Mouse (Mus musculus) heart, embryonic 15.5 days (tissue): ENCODE measurements at regions not wholly inside any gene's neighbourhood (a gene's known extent, or its start where the extent isn't known, plus 50 kb on each side); places are given as distances from the start of the nearest gene placed in this dataset.
A peak's percentile ranks its signal among the peaks of the same experiment; 100 is the strongest.

Source experiments
- ATAC-seq: fragments of 200-750 bp; cut with Nextera tagmentation; replicated peaks from 2 replicates; pipeline ENCODE4 v1.8.0; 2017; ENCODE audit warnings: low read depth, moderate TSS enrichment; ENCODE audit not compliant: insufficient number of reproducible peaks, insufficient read depth, low FRiP score
- H3K27ac ChIP-seq: fragments of 300-500 bp; sonication (generic); 2 replicates; pipeline ENCODE4 v1.5.1; 2015; ENCODE audit warnings: mild to moderate bottlenecking, inconsistent platforms
- H3K27me3 ChIP-seq: fragments of 300-500 bp; sonication (generic); 2 replicates; pipeline ENCODE4 v1.6.1; 2015; ENCODE audit warnings: inconsistent platforms
- H3K36me3 ChIP-seq: fragments of 300-500 bp; sonication (generic); 2 replicates; pipeline ENCODE4 v1.6.1; 2015; ENCODE audit warnings: mild to moderate bottlenecking, inconsistent platforms
- H3K4me1 ChIP-seq: fragments of 300-500 bp; sonication (generic); replicated peaks from 2 replicates; pipeline ENCODE4 v1.6.1; 2015; ENCODE audit warnings: inconsistent platforms
- H3K4me2 ChIP-seq: fragments of 300-500 bp; sonication (generic); 2 replicates; pipeline ENCODE4 v1.6.1; 2015; ENCODE audit warnings: inconsistent platforms, mild to moderate bottlenecking, moderate library complexity
- H3K4me3 ChIP-seq: fragments of 300-500 bp; sonication (generic); 2 replicates; pipeline ENCODE4 v1.5.1; 2015; ENCODE audit warnings: mild to moderate bottlenecking, inconsistent platforms
- H3K9ac ChIP-seq: fragments of 300-500 bp; sonication (generic); 2 replicates; pipeline ENCODE4 v1.6.1; 2015; ENCODE audit warnings: mild to moderate bottlenecking, inconsistent platforms
- H3K9me3 ChIP-seq: fragments of 300-500 bp; sonication (generic); replicated peaks from 2 replicates; pipeline ENCODE4 v1.6.1; 2016; ENCODE audit warnings: inconsistent platforms
- WGBS: fragments of 180-500 bp; shearing (Covaris S2); methylation state at CpG from one replicate; pipeline ENCODE4 v1.1.7; 2015; ENCODE audit warnings: mixed read lengths; 5-methylcytosine and 5-hydroxymethylcytosine counted together

DNA sequence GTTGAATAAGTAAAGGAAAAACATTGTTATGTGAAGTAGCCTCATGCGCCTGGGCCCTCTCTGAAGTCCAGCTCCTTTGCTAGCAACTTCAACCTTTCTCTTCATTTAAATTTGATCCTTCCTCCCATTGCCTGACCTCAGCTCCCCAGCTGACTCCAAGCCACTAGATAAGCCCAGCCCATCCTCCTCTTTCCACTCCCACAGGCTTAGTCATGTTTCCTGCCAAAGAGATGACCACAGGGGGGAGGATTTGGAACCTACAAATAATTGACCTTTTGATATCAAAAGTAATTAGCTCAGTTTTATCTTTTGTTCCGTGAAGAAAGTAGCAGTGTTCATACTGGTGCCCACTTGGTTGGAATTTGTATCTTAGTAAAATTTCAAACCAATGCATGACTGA lies 345.7 kb upstream of the Zmiz1 start:
- no peak overlapping the region for H3K4me3 ChIP-seq
- H3K9ac ChIP-seq: no peak overlapping the region
- no peak overlapping the region for H3K27ac ChIP-seq
- ATAC-seq: no peak
- H3K27me3 ChIP-seq: no peaks in the 10 kb centered on the region
- WGBS: 58% methylated on average over 2 of the region's 2 CpGs
- no peaks in the 10 kb centered on the region for H3K9me3 ChIP-seq
- no peaks in the 10 kb centered on the region for H3K36me3 ChIP-seq
- no peak overlapping the region for H3K4me2 ChIP-seq
- H3K4me1 ChIP-seq: peaks cover 13% of the 10 kb centered on the region

DNA sequence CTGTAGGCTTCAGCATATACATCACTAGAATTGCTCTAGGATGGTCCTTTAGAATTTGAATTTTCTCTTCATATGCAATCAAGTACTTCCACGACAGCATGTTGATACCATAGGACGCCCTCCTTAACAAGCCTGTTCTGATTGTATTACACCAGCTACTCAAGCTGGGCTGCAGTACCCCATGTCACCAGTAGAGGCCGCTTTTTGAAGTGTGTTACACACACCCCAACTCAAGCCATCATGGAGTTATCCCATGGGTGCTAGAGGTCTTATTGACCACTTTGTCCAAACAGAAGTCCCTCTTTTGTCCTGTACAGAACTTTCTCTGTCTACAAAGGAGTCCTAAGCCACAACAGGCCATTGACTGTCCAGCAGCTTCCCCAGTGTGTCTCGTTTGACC lies 342.6 kb upstream of the Zmiz1 start:
- no peak for ATAC-seq
- no peaks in the 10 kb centered on the region for H3K36me3 ChIP-seq
- no peak overlapping the region for H3K9ac ChIP-seq
- H3K9me3 ChIP-seq: no peaks in the 10 kb centered on the region
- H3K27me3 ChIP-seq: no peaks in the 10 kb centered on the region
- no peaks in the 10 kb centered on the region; the same call in 1 of the 2 replicates for H3K4me1 ChIP-seq
- 45% methylated on average over 4 of the region's 4 CpGs for WGBS
- no peak overlapping the region for H3K4me2 ChIP-seq
- H3K4me3 ChIP-seq: no peak overlapping the region
- H3K27ac ChIP-seq: no peak overlapping the region

DNA sequence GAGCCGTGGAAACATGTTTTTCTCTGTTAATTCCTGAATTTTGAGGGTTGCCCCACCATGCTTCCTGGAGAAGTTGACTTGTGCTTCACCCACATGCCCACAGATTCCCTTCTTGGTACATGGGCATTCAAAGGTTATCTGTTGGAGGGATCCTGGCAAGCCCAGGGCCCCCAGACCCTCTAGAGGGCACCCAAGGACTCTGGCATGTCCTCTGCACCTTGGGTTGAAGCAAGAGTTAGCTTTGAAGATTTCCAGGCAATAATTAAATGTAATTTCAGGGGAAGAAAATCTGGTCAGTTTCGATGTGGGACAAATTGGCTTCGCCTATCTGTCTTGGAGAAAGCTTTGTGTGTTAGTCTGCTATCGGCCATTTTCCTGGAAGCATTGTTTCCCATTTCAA lies 339.0 kb upstream of the Zmiz1 start:
- WGBS: 82% methylated on average over 4 of the region's 4 CpGs
- H3K36me3 ChIP-seq: no peaks in the 10 kb centered on the region
- no peak overlapping the region for H3K4me2 ChIP-seq
- H3K27ac ChIP-seq: no peak overlapping the region
- no peak overlapping the region for H3K9ac ChIP-seq
- H3K4me3 ChIP-seq: no peak overlapping the region
- H3K27me3 ChIP-seq: no peaks in the 10 kb centered on the region
- no peaks in the 10 kb centered on the region for H3K4me1 ChIP-seq
- ATAC-seq: no peak
- H3K9me3 ChIP-seq: no peaks in the 10 kb centered on the region

DNA sequence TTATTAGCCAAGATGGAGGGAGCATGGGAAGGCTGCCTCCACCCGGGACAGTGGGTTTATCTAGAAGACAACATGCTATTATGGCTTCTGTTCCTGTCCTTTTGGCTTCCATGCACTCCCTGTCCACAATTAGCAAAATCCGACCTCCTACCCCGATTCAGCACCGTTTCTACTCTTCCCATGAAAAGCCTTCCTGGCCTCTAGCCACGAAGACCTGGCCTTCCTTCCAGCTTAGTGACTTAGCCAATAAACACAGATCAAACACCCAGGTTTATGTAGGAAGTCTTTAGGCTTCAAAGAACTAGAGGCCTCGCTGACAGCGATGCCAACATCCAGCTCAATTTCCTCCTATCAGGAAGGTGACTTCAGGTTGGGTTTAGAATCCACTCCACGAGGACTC lies 338.5 kb upstream of the Zmiz1 start:
- H3K4me2 ChIP-seq: no peak overlapping the region
- H3K27ac ChIP-seq: no peak overlapping the region
- no peaks in the 10 kb centered on the region for H3K9me3 ChIP-seq
- H3K27me3 ChIP-seq: no peaks in the 10 kb centered on the region
- H3K4me1 ChIP-seq: no peaks in the 10 kb centered on the region
- H3K9ac ChIP-seq: no peak overlapping the region
- 58% methylated on average over 8 of the region's 8 CpGs for WGBS
- no peaks in the 10 kb centered on the region for H3K36me3 ChIP-seq
- no peak overlapping the region for H3K4me3 ChIP-seq
- ATAC-seq: no peak

DNA sequence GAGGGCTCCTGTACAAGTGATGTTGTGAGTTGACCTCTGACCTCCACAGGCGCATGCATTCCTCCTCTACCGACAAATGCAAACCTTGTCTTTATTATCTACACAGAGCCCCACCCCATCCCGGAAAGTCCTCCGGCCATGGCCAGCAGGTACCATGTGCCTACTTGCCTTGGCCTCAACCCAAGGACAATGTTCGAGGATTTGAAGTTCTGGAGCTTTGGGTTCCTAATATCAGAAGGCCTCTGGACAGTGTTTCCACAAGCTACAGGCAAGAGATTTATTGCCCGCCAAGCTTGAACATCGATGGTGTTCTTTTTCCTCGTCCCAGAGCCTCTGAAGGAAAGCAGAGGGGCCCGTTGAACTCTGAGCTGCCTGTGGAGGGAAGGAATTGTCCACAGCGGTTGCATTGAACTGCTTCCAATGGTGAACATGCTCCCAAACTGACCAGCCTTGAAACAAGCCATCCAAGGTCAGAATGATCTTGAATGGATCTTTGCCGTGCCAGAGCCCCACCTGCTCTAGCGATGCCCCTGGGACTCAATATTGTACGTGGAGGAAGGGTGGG lies 335.9 kb upstream of the Zmiz1 start:
- H3K36me3 ChIP-seq: no peaks in the 10 kb centered on the region
- no peaks in the 10 kb centered on the region for H3K4me1 ChIP-seq
- no peak overlapping the region for H3K4me3 ChIP-seq
- no peak for ATAC-seq
- no peaks in the 10 kb centered on the region for H3K9me3 ChIP-seq
- no peak overlapping the region for H3K9ac ChIP-seq
- no peaks in the 10 kb centered on the region for H3K27me3 ChIP-seq
- no peak overlapping the region for H3K4me2 ChIP-seq
- 79% methylated on average over 13 of the region's 13 CpGs for WGBS
- no peak overlapping the region for H3K27ac ChIP-seq

DNA sequence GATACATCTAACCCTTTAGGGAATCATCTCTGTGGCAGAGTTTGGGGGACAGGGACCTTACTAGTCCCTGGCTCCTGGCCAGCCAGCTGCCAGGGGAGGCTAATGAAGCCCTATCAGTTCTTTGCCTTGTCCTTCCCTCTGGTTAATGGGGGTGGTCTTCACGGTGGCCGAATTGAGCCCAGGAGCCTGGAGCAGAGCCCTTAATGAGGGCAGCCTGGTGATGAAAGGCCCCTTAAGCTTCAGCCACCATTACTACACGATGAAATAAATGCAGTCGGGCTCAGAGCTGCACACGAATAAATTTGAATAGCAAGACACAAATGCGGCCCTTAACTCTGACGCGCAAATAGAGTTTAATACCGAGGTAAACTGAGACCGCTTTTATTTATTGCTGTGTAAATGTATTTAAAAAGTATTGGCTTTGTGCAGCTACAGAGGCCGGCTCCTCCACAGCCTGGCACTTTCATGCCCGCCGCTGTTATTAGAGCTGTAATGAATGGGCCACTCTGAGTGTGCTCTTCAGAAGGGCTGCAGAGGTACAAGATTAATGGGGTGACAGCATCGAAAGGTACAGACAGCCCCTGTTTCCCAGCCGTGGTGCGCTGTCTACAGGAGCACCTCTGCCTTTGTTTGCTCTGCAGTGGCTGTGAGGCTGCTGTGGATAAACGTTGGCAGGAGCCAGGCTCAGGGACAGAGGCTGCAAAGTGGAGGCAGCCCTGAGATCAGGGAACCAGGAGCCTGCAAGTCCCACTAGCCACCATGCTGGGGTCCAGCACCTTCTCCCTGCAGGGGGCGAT lies 335.2 kb upstream of the Zmiz1 start:
- H3K36me3 ChIP-seq: no peaks in the 10 kb centered on the region
- no peak overlapping the region for H3K4me2 ChIP-seq
- H3K27ac ChIP-seq: no peak overlapping the region
- no peaks in the 10 kb centered on the region for H3K27me3 ChIP-seq
- H3K9ac ChIP-seq: no peak overlapping the region
- H3K9me3 ChIP-seq: no peaks in the 10 kb centered on the region
- H3K4me3 ChIP-seq: no peak overlapping the region
- ATAC-seq: no peak
- H3K4me1 ChIP-seq: no peaks in the 10 kb centered on the region
- 65% methylated on average over 18 of the region's 18 CpGs for WGBS

DNA sequence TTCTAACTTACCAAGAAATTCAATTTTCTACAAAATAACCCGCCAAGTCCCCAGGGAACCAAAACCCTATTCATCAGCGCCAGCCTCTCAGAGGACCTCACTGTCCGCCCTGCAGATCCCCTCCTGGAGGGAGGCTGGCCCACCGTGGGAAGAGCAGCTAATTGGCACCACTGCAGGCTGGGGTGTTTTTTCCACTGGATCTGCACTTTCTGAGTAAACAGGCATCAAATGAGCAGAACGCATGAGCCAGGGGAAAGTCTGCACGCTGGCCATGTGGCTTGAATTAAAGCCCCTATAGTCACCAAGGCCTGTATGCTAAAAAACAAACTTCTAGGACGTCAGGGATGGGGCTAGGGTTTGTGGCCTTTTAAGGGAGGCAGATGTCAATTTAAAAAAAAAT lies 332.4 kb upstream of the Zmiz1 start:
- no peak overlapping the region for H3K9ac ChIP-seq
- ATAC-seq: no peak

DNA sequence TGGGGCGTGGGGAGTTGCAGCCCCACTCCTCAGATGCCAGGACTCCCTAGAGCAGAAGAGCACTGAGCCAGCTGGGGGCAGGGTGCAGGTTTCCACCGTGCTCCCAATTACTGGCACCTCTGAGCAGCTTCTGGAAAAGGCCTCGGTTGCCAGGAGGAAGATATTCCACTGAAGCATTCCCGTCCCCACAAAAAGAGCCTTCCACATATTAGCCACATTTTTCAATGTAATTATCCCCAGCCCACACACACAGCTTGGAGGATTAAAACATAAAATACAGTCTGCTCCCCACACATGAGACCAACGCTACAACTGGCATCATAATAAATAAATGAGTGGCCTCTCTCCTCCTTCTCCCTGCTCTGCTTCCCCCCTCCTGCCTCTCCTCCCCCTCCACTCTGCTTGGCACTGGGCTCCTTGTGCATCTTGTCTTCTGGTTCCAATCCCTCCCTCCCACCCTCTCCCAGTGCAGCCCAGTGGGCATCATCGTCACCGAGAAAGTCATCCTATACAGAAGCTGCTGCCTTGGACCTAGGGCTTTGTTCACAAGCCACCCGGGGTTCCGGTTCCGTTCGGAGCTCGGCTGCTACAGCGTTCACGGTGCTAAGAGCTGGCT lies 331.3 kb upstream of the Zmiz1 start:
- Histone ChIP-seq H3K27ac (no peak overlapping the region), H3K9ac (no peak overlapping the region), H3K4me1 (no peaks in the 10 kb centered on the region), H3K36me3 (no peaks in the 10 kb centered on the region), H3K9me3 (no peaks in the 10 kb centered on the region), H3K4me2 (no peak overlapping the region), H3K4me3 (no peak overlapping the region), H3K27me3 (no peaks in the 10 kb centered on the region)
- no peak for ATAC-seq
- 49% methylated on average over 14 of the region's 14 CpGs for WGBS

More for the DNA sequence above, 332.4 kb upstream of the Zmiz1 start:
- no peak overlapping the region for H3K4me2 ChIP-seq
- no peak overlapping the region for H3K27ac ChIP-seq
- WGBS: 63% methylated on average over 7 of the region's 7 CpGs
- H3K4me3 ChIP-seq: no peak overlapping the region
- no peaks in the 10 kb centered on the region for H3K36me3 ChIP-seq
- H3K27me3 ChIP-seq: no peaks in the 10 kb centered on the region
- H3K9me3 ChIP-seq: no peaks in the 10 kb centered on the region
- no peaks in the 10 kb centered on the region for H3K4me1 ChIP-seq

DNA sequence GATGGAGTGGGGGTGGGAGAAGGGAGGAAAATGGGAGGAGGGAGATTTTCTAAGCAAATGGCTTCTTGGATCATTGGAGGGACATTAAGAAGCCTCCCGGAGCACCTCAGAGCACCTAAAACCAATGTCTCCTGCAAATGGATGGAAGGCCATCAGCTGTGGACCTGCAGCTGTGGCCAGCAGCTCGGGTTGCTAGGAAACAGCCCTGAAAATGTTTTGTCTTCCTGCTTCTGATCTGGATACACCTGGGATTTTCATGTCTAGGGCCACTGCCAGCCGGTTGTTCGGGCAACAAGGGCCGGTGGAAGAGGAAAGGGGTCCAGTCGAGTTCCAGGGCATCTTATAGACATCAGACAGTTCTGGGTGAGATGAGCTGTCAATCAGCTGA lies 330.8 kb upstream of the Zmiz1 start:
- WGBS: 70% methylated on average over 6 of the region's 6 CpGs
- no peak overlapping the region for H3K4me3 ChIP-seq
- no peak for ATAC-seq
- H3K9me3 ChIP-seq: no peaks in the 10 kb centered on the region
- H3K4me1 ChIP-seq: no peaks in the 10 kb centered on the region
- no peak overlapping the region for H3K9ac ChIP-seq
- no peak overlapping the region for H3K4me2 ChIP-seq
- no peaks in the 10 kb centered on the region for H3K27me3 ChIP-seq
- no peak overlapping the region for H3K27ac ChIP-seq
- H3K36me3 ChIP-seq: no peaks in the 10 kb centered on the region

DNA sequence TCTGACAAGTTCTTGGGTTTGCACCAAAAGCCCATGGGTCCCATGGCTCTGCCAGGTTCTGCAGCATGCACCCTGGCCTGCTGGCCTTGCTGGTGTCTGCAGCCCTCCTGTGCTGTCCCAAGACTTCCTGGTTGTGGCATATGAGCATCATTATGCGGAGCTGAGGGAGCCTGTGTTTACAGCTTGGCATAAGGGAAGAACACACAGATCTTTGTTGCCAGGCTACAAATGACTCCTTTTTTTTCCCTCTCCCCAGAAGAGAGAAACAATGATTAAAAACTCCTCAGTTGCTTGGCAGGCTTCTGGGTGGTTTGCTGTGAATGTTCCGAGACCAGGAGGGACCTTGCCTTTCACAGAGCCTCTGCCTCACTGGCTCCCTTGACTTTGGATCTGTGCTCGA lies 323.6 kb upstream of the Zmiz1 start:
- Histone ChIP-seq H3K9me3 (0 out of 2 replicates have a peak, but pooled peaks cover 7% of the 10 kb centered on the region), H3K27me3 (no peaks in the 10 kb centered on the region), H3K4me1 (peaks cover 11% of the 10 kb centered on the region), H3K36me3 (no peaks in the 10 kb centered on the region), H3K27ac (no peak overlapping the region), H3K4me3 (no peak overlapping the region), H3K4me2 (no peak overlapping the region), H3K9ac (no peak overlapping the region)
- WGBS: 81% methylated on average over 3 of the region's 3 CpGs
- no peak for ATAC-seq

DNA sequence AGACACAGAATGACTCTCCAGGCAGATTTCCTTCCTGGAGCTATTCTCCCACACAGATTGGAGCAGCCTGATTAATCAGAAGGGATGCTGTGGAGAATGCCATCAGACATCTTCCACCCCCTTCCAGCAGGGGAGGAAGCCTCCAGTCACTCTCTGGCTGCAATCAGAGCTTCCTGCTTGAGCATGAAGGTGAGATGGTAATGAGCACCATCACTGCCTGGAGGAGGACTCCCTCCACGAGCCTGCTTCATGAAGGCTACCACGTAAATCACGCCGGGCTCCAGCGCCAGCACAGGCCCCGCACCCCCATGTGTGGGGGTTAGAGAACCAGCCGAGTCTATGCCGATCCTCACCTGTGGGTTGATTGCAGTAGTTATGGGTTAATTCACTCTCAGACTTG lies 321.7 kb upstream of the Zmiz1 start:
- Histone ChIP-seq H3K9me3 (0 out of 2 replicates have a peak, but pooled peaks cover 7% of the 10 kb centered on the region), H3K4me3 (no peak overlapping the region), H3K4me1 (peaks cover 11% of the 10 kb centered on the region), H3K9ac (no peak overlapping the region), H3K27me3 (no peaks in the 10 kb centered on the region), H3K36me3 (no peaks in the 10 kb centered on the region), H3K4me2 (no peak overlapping the region), H3K27ac (no peak overlapping the region)
- no peak for ATAC-seq
- 89% methylated on average over 8 of the region's 8 CpGs for WGBS

DNA sequence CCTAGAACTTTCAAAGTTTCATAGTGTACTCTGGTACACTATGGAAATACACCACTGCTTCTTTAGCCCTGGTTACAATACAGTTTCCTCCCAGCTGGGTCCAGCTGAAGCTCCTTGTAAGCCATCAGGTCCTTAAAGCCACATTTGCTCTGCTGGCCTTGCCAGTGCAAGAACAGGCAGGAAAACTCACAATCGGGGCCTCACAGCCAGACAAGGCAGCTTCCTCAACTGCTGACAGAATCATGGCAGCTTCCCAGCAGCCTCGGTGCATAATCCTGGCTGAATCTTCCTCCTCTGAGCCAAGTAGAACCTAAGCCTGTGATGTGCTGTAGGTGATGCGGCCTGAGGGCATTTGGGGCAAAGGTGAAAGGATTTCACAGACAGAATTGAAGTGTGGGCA lies 320.5 kb upstream of the Zmiz1 start:
- H3K9me3 ChIP-seq: 0 out of 2 replicates have a peak, but pooled peaks cover 7% of the 10 kb centered on the region
- no peak overlapping the region for H3K9ac ChIP-seq
- peaks cover 11% of the 10 kb centered on the region for H3K4me1 ChIP-seq
- ATAC-seq: no peak
- H3K36me3 ChIP-seq: no peaks in the 10 kb centered on the region
- no peaks in the 10 kb centered on the region for H3K27me3 ChIP-seq
- H3K27ac ChIP-seq: 0 out of 2 replicates have a peak overlapping the region, but pooled peaks have one; percentile 10
- H3K4me2 ChIP-seq: no peak overlapping the region
- WGBS: 33% methylated on average over 3 of the region's 3 CpGs
- H3K4me3 ChIP-seq: no peak overlapping the region
